Mouse (Mus musculus): Measurements from ENCODE around the gene Lclat1.
A peak's percentile ranks its signal among the peaks of the same experiment; 100 is the strongest.
"Not testable (repeated sequence)": the region's sequence is repeated elsewhere in the genome, so short reads cannot be mapped to it uniquely, and the experiment has no call there.

The Lclat1 gene

DNA sequence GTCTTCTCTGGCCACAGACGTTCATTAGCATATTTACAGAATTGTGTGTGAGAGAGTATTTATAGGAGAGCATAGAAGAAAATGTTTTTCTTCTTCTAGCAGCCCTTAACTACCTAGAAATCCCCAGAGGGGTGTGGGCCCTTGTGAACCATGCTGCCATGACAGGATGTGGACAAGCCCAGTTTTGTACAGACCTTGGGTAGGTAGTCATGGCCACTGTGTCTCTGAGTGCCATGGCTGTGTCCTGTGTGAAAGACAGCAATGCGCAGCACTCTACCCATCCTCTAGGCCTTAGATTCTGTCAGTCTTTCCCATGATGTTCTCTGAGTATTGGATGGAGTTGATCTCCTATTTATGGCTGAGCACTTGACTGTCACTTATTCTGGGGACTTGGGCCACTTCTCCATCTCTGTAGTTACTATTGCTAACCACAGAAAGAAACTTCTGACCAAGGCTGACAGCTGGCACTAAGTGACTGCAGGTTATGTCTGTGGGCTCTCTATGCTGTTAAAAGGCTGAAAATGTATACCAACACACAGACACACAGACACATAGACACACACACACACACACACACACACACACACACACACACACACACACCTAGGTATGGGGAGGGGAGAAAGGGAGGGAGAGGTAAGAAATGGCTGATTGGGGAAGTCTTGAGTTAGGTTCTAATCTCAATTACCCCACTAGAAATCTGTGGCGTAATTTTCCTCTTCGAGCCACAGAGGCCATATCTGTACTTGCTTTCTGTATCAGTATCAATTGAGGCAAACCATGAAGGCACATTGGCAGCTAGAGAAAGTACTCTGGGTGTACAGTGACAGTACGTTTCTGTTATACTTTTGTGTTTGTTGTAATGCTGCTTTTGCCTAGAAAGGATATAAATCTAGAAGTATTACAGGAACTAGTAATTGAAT, 29.0 kb downstream of the Lclat1 start:
- DNase-seq (ENCODE audit: low read depth, low spot score) = peak; percentile 63

DNA sequence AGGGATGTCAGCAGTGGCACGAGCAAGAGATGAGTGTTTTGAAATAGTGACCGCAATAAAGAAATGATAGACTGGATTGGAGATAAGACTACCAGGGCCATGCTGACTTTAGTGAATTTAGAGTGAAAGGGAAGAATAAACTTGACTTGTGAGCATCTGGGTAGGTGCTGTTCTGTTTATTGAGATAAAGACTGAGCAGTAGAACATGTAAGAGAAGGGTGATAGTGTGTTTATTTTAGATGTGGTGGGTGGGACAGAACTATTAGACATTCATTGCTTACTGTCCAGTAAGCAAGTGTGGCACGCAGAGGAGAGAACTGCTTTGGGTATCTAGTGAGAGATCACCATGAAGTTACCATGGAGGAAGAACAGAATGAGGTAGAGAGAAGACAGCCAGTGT, 30.4 kb downstream of the Lclat1 start:
- DNase-seq (ENCODE audit: low read depth, low spot score) = no peak

DNA sequence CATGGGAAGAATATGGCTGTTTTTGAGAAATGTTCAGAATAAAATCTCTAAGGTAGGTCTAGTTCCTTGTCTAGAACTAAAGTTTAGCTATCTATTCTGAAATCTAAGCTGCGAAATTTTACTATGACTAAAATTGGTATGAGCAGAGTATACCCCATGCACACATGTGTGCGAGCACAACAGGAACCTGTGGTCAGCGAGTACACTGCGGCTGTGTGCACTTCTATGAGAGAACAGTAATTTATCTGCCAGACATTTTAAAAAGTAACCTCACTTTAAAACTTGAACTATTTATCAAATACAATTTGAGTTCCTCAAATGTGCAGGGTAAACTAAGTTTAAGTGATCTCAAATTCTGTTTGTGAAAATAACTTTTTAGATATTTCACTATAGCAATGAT, 34.2 kb downstream of the Lclat1 start:
- peak; percentile 69 for DNase-seq (ENCODE audit: low read depth, low spot score)

DNA sequence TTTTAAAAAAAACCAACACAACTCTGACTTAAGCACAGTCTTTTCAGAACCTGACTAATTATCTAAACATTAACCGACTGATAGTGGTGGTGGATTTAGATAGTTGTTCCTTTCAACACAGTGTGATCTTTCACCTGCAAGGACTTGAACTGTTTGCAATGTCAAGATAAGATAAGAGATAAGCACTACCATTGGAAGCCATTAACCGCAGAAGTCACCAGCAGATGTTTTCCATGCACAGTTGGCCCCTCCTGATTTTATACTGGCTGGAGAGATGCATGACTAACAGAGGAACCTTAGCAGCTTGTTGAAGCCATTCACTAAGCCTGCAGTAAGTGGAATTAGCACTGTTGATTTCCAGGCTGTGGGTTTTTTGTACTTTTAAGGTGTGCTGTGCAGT, 34.7 kb downstream of the Lclat1 start:
- DNase-seq (ENCODE audit: low read depth, low spot score) = peak; percentile 64

DNA sequence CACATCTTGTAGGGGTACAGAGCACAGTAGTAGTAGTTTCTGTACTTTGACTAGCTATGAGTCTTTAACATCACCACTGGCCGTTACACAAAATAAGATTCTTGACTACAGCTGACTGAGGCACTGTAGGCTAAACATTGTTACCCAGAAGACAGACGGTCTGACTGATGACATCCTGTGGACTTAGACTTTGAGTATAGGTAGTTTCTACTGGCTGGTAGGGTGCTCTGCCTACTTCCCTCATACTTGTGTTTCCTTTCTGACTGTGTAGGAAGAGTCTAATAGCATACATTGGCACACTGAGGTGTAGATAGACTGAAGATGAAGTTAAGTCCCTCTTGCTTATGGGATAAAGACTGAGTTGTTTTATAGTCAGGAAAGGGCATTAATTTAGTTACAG, 37.6 kb downstream of the Lclat1 start:
- DNase-seq (ENCODE audit: low read depth, low spot score) = peak; percentile 64

DNA sequence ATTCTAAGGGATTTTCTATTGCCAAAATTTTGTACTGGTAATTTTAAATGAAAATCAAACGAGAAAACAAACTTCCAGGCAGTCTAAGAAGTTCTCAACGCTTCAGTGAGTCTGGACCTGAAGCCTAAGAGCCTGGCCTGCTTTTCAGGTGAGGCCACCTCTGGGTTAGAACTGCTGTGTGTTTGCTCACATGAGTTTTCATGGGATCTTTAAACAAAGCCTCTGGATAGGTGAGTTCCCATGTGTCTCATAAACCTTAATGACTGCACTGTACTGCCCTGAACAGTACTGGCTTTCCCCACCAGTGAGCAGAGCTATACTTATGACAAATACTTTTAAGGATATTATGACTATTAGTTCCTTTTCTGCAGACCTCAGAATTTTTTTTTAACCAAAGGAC, 40.8 kb downstream of the Lclat1 start:
- DNase-seq (ENCODE audit: low read depth, low spot score) = no peak

DNA sequence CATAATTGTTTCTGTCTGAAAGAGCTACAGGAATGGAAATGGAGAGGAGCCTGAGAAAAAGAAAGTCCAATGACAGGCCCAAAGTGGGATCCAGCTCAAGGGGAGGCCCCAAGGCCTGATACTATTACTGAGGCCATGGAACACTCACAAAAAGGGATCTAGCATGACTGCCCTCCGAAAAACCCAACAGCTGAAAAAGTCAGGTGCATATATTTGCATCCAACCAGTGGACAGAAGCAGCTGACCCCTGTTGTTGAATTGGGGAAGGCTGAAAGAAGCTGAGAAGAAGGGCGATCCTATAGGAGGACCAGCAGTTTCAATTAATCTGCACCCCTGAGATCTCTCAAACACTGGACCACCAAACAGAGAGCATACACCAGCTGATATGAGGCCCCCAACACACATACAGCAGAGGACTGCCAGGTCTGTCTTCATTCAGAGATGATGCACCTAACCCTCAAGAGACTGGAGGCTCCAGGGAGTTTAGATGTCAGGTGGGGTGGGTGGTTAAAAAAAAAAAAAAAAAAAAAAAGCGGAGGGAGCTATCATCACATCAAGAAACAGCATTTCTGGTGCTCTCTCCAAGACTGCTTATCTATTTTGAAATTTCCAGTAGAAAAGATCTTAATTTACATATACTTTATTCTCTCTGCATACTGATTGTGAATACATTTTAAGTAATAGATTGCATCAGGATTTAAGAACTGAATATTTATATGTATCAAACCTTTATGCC, 45.2 kb downstream of the Lclat1 start:
- not testable (repeated sequence) for DNase-seq (ENCODE audit: low read depth, low spot score)

DNA sequence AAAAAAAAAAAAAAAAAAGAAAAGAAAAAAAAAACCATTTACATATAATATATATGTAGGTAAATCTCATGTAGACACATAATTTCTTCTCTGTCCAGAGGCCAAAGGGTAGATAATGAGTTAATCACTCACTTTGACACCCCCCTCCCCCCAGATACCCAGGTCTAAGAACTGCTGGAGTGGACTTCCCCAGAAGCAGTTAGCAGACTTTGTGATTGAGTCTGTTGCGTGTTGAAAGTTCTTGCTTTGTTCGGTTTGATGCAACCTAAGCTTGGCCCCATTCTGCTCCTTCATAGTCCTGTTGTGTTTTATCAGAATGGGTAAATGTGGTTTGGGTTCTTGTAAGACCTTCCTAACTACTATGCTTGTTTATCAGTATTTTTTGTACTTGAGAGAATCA, 45.9 kb downstream of the Lclat1 start:
- peak; percentile 64 for DNase-seq (ENCODE audit: low read depth, low spot score)

DNA sequence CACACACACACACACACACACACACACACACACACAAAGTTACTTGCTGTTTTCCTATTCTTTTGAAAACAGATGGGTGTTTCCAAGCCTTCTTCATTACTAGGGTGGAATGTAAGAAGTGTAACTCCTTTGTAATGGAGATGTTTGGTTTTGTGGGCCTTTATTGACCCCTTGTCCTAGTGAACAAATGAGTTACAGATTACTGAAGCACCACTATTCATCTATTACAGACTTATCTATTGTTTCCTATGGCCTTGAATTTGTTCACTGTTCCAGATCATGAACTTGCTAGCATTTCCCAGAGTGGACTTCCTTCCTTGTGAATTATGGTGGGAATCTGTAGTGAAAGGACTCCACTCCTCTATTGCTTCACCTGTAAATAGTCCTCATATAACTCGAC, 48.8 kb downstream of the Lclat1 start:
- no peak for DNase-seq (ENCODE audit: low read depth, low spot score)

DNA sequence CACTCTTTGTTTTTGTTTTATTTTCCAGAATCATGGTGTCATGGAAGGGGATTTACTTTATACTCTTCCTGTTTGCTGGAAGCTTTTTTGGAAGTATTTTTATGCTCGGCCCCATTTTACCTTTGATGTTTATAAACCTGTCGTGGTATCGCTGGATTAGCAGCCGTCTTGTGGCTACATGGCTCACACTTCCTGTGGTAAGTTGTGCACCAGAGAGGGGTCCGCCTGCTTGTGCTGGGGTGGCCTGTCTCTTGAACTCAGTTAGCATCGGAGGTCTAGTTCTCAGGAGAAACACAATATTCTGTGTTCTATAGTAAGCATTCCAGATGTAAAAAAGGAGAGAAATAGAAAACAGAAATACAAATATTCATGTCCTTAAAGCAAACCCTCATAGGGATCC, 54.0 kb downstream of the Lclat1 start:
- DNase-seq (ENCODE audit: low read depth, low spot score) = peak; percentile 68

DNA sequence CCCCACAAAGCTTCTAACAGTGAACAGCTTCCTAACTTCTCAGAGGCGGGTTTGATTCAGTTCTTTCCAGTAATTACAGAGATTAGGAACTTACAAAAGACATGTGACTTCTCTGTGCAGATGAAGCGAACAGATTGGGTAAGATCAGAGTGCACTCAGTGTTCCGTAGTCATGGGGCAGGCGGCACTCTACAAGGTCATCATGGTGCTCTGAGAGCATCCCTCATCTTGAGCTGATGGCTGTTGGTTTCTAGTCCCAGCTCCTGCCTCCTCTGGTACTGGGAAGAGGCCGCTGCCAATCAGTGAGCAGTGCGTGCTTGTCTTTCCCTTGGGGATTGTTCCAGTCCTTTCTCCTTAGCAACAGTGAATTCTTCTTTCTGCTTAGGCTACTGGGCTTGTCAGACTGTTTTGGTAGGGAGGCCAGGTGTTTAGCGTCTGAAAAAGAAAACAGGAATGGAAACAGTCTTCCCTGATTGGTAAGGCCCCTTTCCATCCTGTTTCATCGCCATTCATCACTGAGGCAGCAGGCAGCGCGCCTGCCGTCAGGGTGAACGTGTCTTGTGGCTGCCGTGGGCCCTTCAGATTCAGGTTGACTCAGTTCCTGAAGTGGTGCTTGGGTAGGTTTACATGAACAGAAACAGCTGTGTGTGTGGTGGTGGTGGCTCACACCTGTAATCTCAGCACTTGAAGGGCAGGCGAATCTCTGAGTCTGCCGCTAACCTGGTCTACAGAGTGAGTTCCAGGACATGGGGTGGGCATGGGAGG, 54.8 kb downstream of the Lclat1 start:
- DNase-seq (ENCODE audit: low read depth, low spot score) = peak; percentile 84

DNA sequence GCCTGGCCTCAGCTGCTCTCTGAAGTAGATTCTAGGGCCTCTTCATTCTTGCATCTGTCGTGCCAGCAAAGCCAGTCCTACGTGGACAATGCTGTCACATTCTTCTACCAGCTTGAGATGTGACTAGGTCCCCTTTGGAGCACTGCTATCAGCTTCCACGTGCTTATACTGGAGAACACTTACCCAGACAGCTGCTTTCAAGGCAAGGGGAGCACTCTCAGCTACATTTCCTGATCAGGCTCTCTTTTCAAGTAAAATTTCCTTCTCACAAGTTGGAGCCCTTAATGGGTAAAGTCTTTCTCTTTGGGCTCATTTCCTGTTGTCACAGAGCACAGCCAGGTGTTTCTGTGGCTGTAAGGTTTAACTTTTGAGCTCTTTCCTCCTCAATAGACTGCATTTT, 55.8 kb downstream of the Lclat1 start:
- DNase-seq (ENCODE audit: low read depth, low spot score) = peak; percentile 71

DNA sequence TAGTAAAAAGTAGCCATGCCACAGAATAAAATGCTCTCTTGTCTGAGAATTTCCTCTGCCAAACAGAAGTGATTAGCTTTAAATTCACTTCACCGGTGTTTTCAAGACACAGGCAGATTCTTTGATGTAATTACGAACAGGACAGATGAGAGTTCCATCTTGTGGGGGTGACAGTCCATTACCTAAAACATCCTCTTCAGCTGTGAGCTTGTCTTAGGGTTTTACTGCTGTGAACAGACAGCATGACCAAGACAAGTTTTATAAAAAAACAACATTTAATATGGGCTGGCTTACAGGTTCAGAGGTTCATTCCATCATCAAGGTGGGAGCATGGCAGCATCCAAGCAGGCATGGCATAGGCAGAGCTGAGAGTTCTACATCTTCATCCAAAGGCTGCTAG, 56.3 kb downstream of the Lclat1 start:
- DNase-seq (ENCODE audit: low read depth, low spot score) = peak; percentile 64

DNA sequence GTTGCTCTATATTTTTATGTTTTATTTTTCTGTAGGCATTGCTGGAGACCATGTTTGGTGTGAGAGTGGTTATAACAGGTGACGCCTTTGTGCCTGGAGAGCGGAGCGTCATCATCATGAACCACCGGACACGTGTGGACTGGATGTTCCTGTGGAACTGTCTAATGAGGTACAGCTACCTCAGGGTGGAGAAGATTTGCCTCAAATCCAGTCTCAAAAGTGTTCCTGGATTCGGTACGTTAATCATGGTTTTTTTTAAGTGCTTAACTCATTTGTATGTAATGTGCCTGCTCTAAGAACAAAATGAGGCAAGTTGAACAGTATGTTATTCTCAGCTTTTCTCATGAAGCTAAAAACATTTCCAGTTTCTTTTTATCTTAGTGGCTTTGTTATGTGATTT, 61.7 kb downstream of the Lclat1 start:
- peak; percentile 64 for DNase-seq (ENCODE audit: low read depth, low spot score)

DNA sequence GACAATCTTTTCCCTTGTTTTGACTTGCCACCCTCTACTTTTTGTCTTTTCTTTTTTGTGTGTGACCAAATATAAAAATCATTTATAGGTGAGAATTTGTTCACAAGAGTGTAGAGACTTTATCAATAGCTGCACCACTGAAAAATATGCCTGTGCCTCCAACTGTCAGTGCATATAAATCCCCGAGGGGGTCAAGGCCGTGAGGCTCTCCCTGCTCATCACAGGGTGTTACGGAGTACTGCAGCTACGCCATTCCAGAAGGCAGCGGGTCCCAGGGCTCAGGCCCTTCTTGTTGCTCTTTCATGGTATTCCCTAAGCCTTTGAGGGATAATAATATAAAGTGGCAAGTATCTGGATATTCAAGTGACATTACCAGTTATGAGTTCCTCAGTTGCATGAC, 62.4 kb downstream of the Lclat1 start:
- no peak for DNase-seq (ENCODE audit: low read depth, low spot score)

DNA sequence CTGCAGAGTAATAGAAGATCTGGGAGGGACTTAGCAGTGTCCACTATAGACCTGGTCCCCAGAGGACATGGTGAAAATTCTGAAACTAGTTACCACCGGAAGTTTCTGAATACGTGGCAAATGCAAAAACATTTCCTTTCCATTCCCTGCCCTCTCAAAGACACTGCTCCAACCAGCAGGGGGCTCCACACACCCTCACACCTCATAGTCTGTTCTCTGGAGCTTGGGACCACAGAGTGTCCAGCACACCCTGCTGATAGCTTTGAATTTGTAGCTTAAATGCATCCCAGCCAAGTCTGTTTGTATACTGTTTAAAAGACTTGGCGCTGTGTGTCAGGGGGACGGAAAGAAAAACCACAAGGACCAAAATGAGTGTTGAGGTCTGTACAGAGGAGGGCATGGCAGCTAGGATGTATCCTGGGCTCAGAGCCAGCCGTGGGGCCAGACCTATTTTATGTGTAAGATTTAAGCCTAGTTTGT, 66.3 kb downstream of the Lclat1 start:
- peak; percentile 85 for DNase-seq (ENCODE audit: low read depth, low spot score)

DNA sequence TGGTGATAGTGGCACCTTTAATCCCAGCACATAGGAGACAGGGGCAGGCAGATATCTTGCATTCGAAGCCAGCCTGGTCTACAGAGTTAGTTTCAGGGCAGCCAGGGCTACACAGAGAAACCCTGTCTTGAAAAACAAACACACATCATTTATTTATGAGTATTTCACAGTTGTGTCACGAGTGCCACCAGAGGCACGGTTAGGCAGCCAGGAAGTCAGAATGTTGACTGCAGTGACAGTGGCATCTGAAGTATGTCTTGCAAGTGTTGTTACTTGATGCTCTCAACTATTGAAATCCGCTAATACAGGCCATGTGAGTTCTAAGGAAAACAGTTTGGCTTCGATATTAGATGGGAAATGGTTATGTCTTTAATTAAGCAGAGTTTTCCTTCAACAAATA, 67.9 kb downstream of the Lclat1 start:
- peak; percentile 51 for DNase-seq (ENCODE audit: low read depth, low spot score)

DNA sequence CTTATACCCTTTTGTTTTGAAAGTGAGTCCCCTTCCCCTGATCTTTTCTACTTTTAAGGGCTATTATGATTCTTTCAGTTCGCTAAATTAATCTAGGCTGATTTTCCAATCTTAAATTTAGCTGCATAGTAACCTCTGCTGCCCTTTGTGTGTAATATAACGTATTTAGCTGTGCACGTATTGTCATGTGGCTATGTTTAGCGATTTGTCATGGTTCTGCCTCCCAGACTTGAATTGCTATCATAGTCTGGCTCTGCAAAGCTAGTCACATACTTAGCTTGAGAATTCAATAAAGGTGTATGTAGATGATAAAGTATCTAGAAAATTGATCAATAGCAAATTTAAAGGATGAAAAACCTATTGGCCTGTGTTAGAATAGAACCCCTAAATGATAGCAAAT, 69.3 kb downstream of the Lclat1 start:
- no peak for DNase-seq (ENCODE audit: low read depth, low spot score)

DNA sequence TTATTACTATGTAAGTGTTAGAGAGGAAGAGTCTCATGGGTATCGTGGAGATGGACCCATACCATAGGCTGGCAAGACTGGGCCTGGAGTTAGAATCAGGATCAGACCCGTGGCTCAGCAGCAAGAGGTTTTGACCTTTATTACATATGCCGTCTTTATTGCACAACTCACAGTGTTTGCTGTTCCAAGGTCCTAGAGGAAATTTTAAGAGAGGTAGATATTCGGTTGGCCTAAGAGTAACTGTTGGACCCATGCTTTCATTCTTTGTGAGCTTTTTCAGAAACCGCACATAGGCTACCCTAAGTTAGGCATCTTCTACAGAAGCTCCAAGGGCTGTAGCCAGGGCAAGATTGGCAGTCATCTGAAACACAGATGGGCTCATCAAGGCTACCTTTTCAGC, 79.1 kb downstream of the Lclat1 start:
- no peak for DNase-seq (ENCODE audit: low read depth, low spot score)

DNA sequence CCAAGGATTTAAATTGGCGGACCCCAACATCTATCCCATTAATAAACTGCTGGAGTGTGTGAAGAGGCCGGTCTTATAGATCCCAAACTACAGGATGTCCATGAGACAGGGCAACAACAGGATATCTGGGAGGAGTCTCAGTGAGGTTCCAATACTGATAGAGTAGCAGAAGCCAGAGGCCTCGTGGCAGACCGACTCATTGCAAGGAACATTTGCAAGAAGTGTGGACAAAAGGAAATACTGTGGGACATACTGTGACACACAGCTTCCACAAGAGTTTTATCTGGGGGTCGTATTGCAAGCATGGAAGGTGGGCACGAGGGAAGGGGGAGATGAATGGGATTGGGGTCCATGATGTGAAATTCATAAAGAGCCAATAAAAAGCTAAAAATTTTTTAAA, 86.4 kb downstream of the Lclat1 start:
- DNase-seq (ENCODE audit: low read depth, low spot score) = no peak

DNA sequence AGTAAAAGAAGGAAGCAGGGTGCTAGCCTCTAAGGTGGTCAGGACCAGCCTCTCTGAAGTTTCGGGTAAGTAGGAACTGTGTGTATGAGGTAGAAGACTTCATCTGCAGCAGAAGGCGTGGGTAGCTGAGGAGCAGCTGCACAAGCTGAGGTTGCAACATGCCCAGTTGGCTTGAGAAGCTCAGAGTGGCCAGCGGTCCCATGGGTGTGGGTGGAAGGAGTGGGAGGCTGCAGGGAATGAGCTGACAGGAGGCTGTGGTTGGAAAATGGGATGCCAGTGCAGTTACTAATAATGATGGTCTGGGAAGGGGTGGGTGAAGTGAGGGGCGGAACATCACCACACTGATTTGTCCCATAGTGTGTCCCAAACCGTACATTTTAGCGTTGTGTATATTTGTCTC, 86.8 kb downstream of the Lclat1 start:
- no peak for DNase-seq (ENCODE audit: low read depth, low spot score)

DNA sequence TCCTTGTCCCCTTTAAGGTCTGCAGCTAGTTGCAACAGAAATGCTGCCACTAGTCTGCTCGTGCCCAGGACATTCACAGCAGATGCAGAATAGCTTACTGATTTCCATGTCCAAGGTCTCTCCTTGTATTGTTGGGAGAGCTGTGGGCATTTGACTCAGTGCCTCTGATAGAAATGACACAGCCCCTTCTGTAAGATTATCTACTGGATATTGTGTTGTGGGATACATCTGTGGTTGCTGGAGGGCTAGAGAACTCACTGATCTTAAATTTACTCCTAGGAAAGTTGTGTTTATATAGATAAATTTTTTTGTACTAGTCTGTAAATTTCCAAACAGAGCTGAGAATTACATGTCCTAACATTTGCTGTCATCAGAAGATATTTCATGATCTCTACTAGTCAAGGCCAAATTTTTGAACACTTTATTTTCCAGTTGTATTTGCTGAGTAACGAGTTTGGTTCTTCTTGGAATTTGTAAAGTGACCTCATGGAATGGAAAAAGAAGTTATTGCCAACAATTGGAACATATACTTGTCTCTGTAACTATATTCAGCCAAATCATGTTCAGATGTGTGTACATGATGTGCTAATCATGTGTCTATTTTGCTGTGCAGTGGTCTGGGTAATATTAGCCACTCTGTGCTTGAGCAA, 87.4 kb downstream of the Lclat1 start:
- no peak for DNase-seq (ENCODE audit: low read depth, low spot score)

All from CD4-positive, CD25-positive, alpha-beta regulatory T cell, adult 2 months (primary cell).